Mouse (Mus musculus) ES-E14 (cell line): ENCODE measurements at regions not wholly inside any gene's neighbourhood (a gene's known extent, or its start where the extent isn't known, plus 50 kb on each side); places are given as distances from the start of the nearest gene placed in this dataset.

Source experiments
- DNase-seq: peaks from one replicate; pipeline ENCODE4 v3.0.0-alpha.2; 2013; ENCODE audit warnings: low read depth, low spot score
- H3K27ac ChIP-seq: 2 replicates; pipeline ENCODE4 v1.5.1; 2012; ENCODE audit warnings: low read depth, mild to moderate bottlenecking, low read length, moderate library complexity, mixed read lengths; ENCODE audit not compliant: poor library complexity, insufficient read depth, severe bottlenecking
- H3K36me3 ChIP-seq: 2 replicates; pipeline ENCODE4 v1.6.1; 2012; ENCODE audit warnings: mild to moderate bottlenecking, low read length, moderate library complexity, mixed read lengths; ENCODE audit not compliant: control insufficient read depth, poor library complexity, insufficient read depth, severe bottlenecking
- H3K4me1 ChIP-seq, 2 experiments: fragments of 150-350 bp in 1 of 2; sonication (generic) in 1 of 2; 2 replicates each; pipeline ENCODE4 v1.6.1; 2012; ENCODE audit warnings: low read length in 2 of 2, mild to moderate bottlenecking in 1 of 2, mixed read lengths in 1 of 2; ENCODE audit not compliant: control insufficient read depth in 2 of 2, insufficient read depth in 2 of 2, poor library complexity in 1 of 2
- H3K4me3 ChIP-seq, 2 experiments: fragments of 150-350 bp in 1 of 2; sonication (generic) in 1 of 2; 2 replicates each; pipeline ENCODE4 v1.5.1; 2012; ENCODE audit warnings: low read length in 2 of 2, low read depth in 1 of 2, mild to moderate bottlenecking in 1 of 2, mixed read lengths in 1 of 2; ENCODE audit not compliant: insufficient read depth in 1 of 2, poor library complexity in 1 of 2, severe bottlenecking in 1 of 2
- H3K9ac ChIP-seq: 2 replicates; pipeline ENCODE4 v1.6.1; 2012; ENCODE audit warnings: low read depth, mild to moderate bottlenecking, low read length, mixed read lengths; ENCODE audit not compliant: poor library complexity, insufficient read depth, severe bottlenecking
- H3K9me3 ChIP-seq: fragments of 150-350 bp; sonication (generic); 2 replicates; pipeline ENCODE4 v1.6.1; 2012; ENCODE audit warnings: low read depth, mild to moderate bottlenecking, low read length; ENCODE audit not compliant: control insufficient read depth, insufficient read depth
- CHD2 ChIP-seq: IDR thresholded peaks from 2 replicates; pipeline ENCODE4 v1.6.1; 2014; ENCODE audit warnings: mild to moderate bottlenecking, low read depth, low read length, inconsistent platforms
- HCFC1 ChIP-seq: IDR thresholded peaks from 2 replicates; pipeline ENCODE4 v1.6.1; 2012; ENCODE audit warnings: low read length, inconsistent platforms, borderline replicate concordance; ENCODE audit not compliant: insufficient read depth
- MAFK ChIP-seq: IDR thresholded peaks from 2 replicates; pipeline ENCODE4 v1.6.1; 2014; ENCODE audit warnings: mild to moderate bottlenecking, low read depth, low read length, inconsistent platforms; ENCODE audit not compliant: insufficient read depth
- ZC3H11A ChIP-seq: IDR thresholded peaks from 2 replicates; pipeline ENCODE4 v1.6.1; 2012; ENCODE audit warnings: low read depth, mild to moderate bottlenecking, inconsistent platforms, low read length, borderline replicate concordance
- ZNF384 ChIP-seq: IDR thresholded peaks from 2 replicates; pipeline ENCODE4 v1.6.1; 2012; ENCODE audit warnings: low read depth, low read length, inconsistent platforms
- in situ Hi-C, 2 experiments: fragments of 600-800 bp; cut with MboI; formaldehyde crosslinking; loops; one replicate each; pipeline ENCODE4 v1.15.1; 2025; ENCODE audit warnings: low sequenced_read_pairs in 2 of 2, inconsistent platforms in 1 of 2; ENCODE audit not compliant: unreplicated experiment in 2 of 2

- no peak for TF ChIP-seq MAFK
- no peak for TF ChIP-seq ZNF384
- TF ChIP-seq HCFC1, result no peak
- no peak for TF ChIP-seq CHD2
- no peak for TF ChIP-seq ZC3H11A
- H3K27ac ChIP-seq, result no peak overlapping the region
- no peak overlapping the region for H3K9ac ChIP-seq
- H3K4me1 ChIP-seq, result no peaks in the 10 kb centered on the region
- no peak for DNase-seq
- H3K36me3 ChIP-seq, result no peaks in the 10 kb centered on the region
- in situ Hi-C loops, result loop anchor here (25.0 kb wide), 1 partner anchor 293 kb away; no protein-coding TSS in a partner anchor
- no peak overlapping the region for H3K4me3 ChIP-seq
- H3K9me3 ChIP-seq, result no peaks in the 10 kb centered on the region
These were observed 127.9 kb upstream of the Mki67 start for GRCm38 (mm10) chr7:135844018-135844417.

GRCm38 (mm10) chr7:135847304-135847703, 131.1 kb upstream of the Mki67 start:
- in situ Hi-C loops, result loop anchor here (25.0 kb wide), 1 partner anchor 290 kb away; no protein-coding TSS in a partner anchor
- no peak overlapping the region for H3K27ac ChIP-seq
- no peaks in the 10 kb centered on the region for H3K4me1 ChIP-seq
- H3K9me3 ChIP-seq, result no peaks in the 10 kb centered on the region
- H3K36me3 ChIP-seq, result no peaks in the 10 kb centered on the region
- H3K9ac ChIP-seq, result no peak overlapping the region
- H3K4me3 ChIP-seq, result no peak overlapping the region
- no peak for TF ChIP-seq CHD2
- TF ChIP-seq MAFK, result no peak
- DNase-seq, result no peak

- no peak overlapping the region for H3K4me3 ChIP-seq
- no peak for DNase-seq
- H3K4me1 ChIP-seq, result no peaks in the 10 kb centered on the region
- no peaks in the 10 kb centered on the region for H3K36me3 ChIP-seq
- TF ChIP-seq ZNF384, result no peak
- TF ChIP-seq MAFK, result no peak
- TF ChIP-seq HCFC1, result no peak
- TF ChIP-seq ZC3H11A, result no peak
- no peak for TF ChIP-seq CHD2
- no peak overlapping the region for H3K9ac ChIP-seq
- H3K27ac ChIP-seq, result no peak overlapping the region
- H3K9me3 ChIP-seq, result no peaks in the 10 kb centered on the region
- in situ Hi-C loops, result loop anchor here (25.0 kb wide), 1 partner anchor 289 kb away; no protein-coding TSS in a partner anchor
These were observed 132.0 kb upstream of the Mki67 start for GRCm38 (mm10) chr7:135848170-135848569.

- DNase-seq, result no peak
- Histone ChIP-seq H3K27ac (no peak overlapping the region), H3K9ac (no peak overlapping the region), H3K9me3 (no peaks in the 10 kb centered on the region), H3K4me1 (no peaks in the 10 kb centered on the region), H3K4me3 (no peak overlapping the region), H3K36me3 (no peaks in the 10 kb centered on the region)
- TF ChIP-seq MAFK (no peak), CHD2 (no peak), HCFC1 (no peak), ZNF384 (no peak), ZC3H11A (no peak)
- in situ Hi-C loops, result loop anchor here (25.0 kb wide), 1 partner anchor 288 kb away; no protein-coding TSS in a partner anchor
These were observed 132.7 kb upstream of the Mki67 start for GRCm38 (mm10) chr7:135848833-135849232.
